Mouse (Mus musculus) left cerebral cortex, adult 9 months (tissue): ENCODE results near the gene Kazn.

Source experiments
- DNase-seq, 2 experiments: peaks; one replicate each; pipeline ENCODE4 v3.0.0; 2022; ENCODE audit warnings: low spot score in 2 of 2

Kazn gene

GRCm38 (mm10) chr4:142239240-142240126 is at the start of gene Kazn:
TSS of gene Kazn (minus strand) at chr4:142239401.
- DNase-seq = peak; percentile 30 to 75

GRCm38 (mm10) chr4:142285471-142285870 is 46.3 kb upstream of the Kazn start:
- no peak for DNase-seq

GRCm38 (mm10) chr4:142283867-142284266 is 44.7 kb upstream of the Kazn start:
- DNase-seq = no peak

- DNase-seq = no peak
Measured at GRCm38 (mm10) chr4:142278197-142278575, 39.0 kb upstream of the Kazn start.

GRCm38 (mm10) chr4:142277481-142278196 is 38.4 kb upstream of the Kazn start:
- no peak for DNase-seq

- DNase-seq = no peak
Measured at GRCm38 (mm10) chr4:142275242-142275641, 36.0 kb upstream of the Kazn start.

- no peak for DNase-seq
Measured at GRCm38 (mm10) chr4:142274441-142275234, 35.4 kb upstream of the Kazn start.

GRCm38 (mm10) chr4:142271506-142271905 is 32.3 kb upstream of the Kazn start:
- DNase-seq = no peak

GRCm38 (mm10) chr4:142267832-142268231 is 28.6 kb upstream of the Kazn start:
- DNase-seq = no peak

- no peak for DNase-seq
Measured at GRCm38 (mm10) chr4:142267348-142267819, 28.2 kb upstream of the Kazn start.

GRCm38 (mm10) chr4:142264335-142264734 is 25.1 kb upstream of the Kazn start:
- DNase-seq = no peak

GRCm38 (mm10) chr4:142261725-142262124 is 22.5 kb upstream of the Kazn start:
- DNase-seq = no peak

- no peak for DNase-seq
Measured at GRCm38 (mm10) chr4:142258730-142259129, 19.5 kb upstream of the Kazn start.

- DNase-seq = no peak
Measured at GRCm38 (mm10) chr4:142254088-142254487, 14.9 kb upstream of the Kazn start.

- DNase-seq = no peak
Measured at GRCm38 (mm10) chr4:142251471-142252354, 12.5 kb upstream of the Kazn start.

GRCm38 (mm10) chr4:142250054-142250453 is 10.9 kb upstream of the Kazn start:
- no peak for DNase-seq

- DNase-seq = peak in 1 of 2 experiments; percentile 36
Measured at GRCm38 (mm10) chr4:142249401-142249800, 10.2 kb upstream of the Kazn start.

GRCm38 (mm10) chr4:142248426-142248825 is 9.2 kb upstream of the Kazn start:
- DNase-seq = peak in 1 of 2 experiments; percentile 83

GRCm38 (mm10) chr4:142246698-142247097 is 7.5 kb upstream of the Kazn start:
- DNase-seq = no peak

- DNase-seq = no peak
Measured at GRCm38 (mm10) chr4:142244641-142245040, 5.4 kb upstream of the Kazn start.
